ENCODE assay signal across 12 mouse cellular contexts in the genomic region with DNA sequence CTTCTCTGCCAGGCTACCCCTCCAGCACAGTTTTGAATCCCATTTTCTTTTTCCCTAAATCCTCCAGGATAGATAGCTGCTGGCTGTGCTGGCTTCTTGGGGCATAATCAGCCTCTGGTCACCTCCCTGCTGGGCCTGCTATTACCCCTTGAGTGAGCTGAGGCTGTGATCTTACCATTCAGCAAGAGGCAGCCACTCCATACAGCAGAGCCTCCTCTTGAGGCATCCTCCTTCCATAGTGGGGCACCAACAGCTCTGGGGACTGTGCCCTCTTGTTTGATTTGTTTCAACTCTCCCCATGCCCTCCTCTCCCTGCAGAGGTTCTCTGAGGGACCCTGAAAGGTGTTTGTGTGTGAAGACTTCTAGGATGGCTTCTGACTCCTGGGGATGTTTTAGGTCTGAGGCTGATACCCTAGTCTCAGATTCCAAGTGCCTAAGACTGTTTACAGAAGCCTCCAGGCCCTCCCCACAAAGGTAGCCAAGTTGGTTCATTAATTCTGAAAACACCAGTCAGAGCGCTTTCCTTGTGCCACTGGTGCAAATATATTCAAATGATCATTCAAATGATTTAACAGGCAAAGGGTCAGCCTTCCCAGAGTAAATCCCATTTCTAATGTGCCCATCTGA.
DNase-seq lines count a peak whose midpoint lies in the region; ATAC-seq and TF ChIP-seq lines count a peak whose summit lies in the region.
"Had no signal": no experiment of that assay in that cellular context is flagged by ENCODE, and none has a peak within 500 bp of the region (broad histone marks: within the 10 kb centered on the region; RNA-seq: fewer than 3 reads in every experiment).

No protein-coding gene starts in this region.

- H3K27ac ChIP-seq in heart, embryonic 11.5 days (ENCODE audit: low read depth, low read length): peak overlapping the region; percentile 10; the same call in 1 of the 2 replicates
- H3K27ac ChIP-seq in hindbrain, embryonic 16.5 days (ENCODE audit: low read depth, low read length): peak overlapping the region; percentile 62
- peak overlapping the region; percentile 62 for H3K27ac ChIP-seq in olfactory bulb, adult 2 months (ENCODE audit: insufficient read depth, low read depth, low read length)

- no peak for TF ChIP-seq POLR2A in olfactory bulb, adult 2 months (IDR thresholded peaks at IDR 0.05; ENCODE audit: insufficient read depth, low read depth, low read length)

- no peak for DNase-seq in heart, adult 8-10 months (ENCODE audit: low spot score)
- DNase-seq in retina, postnatal 1 day: peak; percentile 32
- no peak for DNase-seq in retina, embryonic 14.5 days (ENCODE audit: low spot score)
- DNase-seq in adrenal gland, postnatal 10 days: no peak
- DNase-seq: cerebellum, adult 8-10 months; gastrocnemius, postnatal 25 days had no signal

- H3K9ac ChIP-seq in heart, embryonic 11.5 days (ENCODE audit: low read depth, low read length): 0 out of 2 replicates have a peak overlapping the region, but pooled peaks have one; percentile 34
- H3K9ac ChIP-seq in hindbrain, embryonic 16.5 days (ENCODE audit: low read depth, low read length): no peak overlapping the region

- 44% methylated on average over 1 of the region's 1 CpGs for WGBS in heart, embryonic 11.5 days (ENCODE audit: insufficient replicate concordance)
- 12% methylated on average over 1 of the region's 1 CpGs for WGBS in hindbrain, embryonic 16.5 days
- 63% methylated on average over 1 of the region's 1 CpGs for WGBS in olfactory bulb, adult 2 months

- no peak for ATAC-seq in heart, embryonic 11.5 days (replicated peaks; ENCODE audit: insufficient number of reproducible peaks, low FRiP score, low TSS enrichment)
- ATAC-seq in hindbrain, embryonic 16.5 days: peak; percentile 54
- no peak for ATAC-seq in cerebellum, adult (ENCODE audit: insufficient number of reproducible peaks, low FRiP score, low TSS enrichment)
- ATAC-seq: inflammation-experienced regulatory T-cells, adult 6 months had no signal

- no peaks in the 10 kb centered on the region for H3K9me3 ChIP-seq in heart, embryonic 11.5 days (replicated peaks; ENCODE audit: control insufficient read depth, low read length)
- H3K9me3 ChIP-seq in hindbrain, embryonic 16.5 days (ENCODE audit: control insufficient read depth, low read length): no peaks in the 10 kb centered on the region

- no peaks in the 10 kb centered on the region for H3K36me3 ChIP-seq in heart, embryonic 11.5 days (ENCODE audit: control insufficient read depth, insufficient read depth, low read length)
- no peaks in the 10 kb centered on the region for H3K36me3 ChIP-seq in hindbrain, embryonic 16.5 days (ENCODE audit: control insufficient read depth, insufficient read depth, low read length)

- no peak overlapping the region for H3K4me3 ChIP-seq in heart, embryonic 11.5 days (ENCODE audit: low read depth, low read length)
- no peak overlapping the region for H3K4me3 ChIP-seq in hindbrain, embryonic 16.5 days (ENCODE audit: low read length)
- no peak overlapping the region for H3K4me3 ChIP-seq in olfactory bulb, adult 2 months (ENCODE audit: insufficient read depth, low read depth, low read length)

- H3K27me3 ChIP-seq in heart, embryonic 11.5 days (ENCODE audit: control insufficient read depth, insufficient read depth, low read length): no peaks in the 10 kb centered on the region; the same call in 1 of the 2 replicates
- no peaks in the 10 kb centered on the region for H3K27me3 ChIP-seq in hindbrain, embryonic 16.5 days (replicated peaks; ENCODE audit: control insufficient read depth, insufficient read depth, low read length)
- H3K27me3 ChIP-seq: Patski had no signal

- peak overlapping the region; percentile 32 for H3K4me2 ChIP-seq in heart, embryonic 11.5 days
- H3K4me2 ChIP-seq in hindbrain, embryonic 16.5 days (ENCODE audit: low read length): peak overlapping the region; percentile 28

- H3K4me1 ChIP-seq in heart, embryonic 11.5 days (ENCODE audit: control insufficient read depth, insufficient read depth, low read length): peaks cover 10% of the 10 kb centered on the region; the same call in 1 of the 2 replicates
- H3K4me1 ChIP-seq in hindbrain, embryonic 16.5 days (ENCODE audit: control insufficient read depth, insufficient read depth, low read depth, low read length): peaks cover 14% of the 10 kb centered on the region
- peaks cover 16% of the 10 kb centered on the region for H3K4me1 ChIP-seq in olfactory bulb, adult 2 months (ENCODE audit: control insufficient read depth, insufficient read depth, low read length)

- TF ChIP-seq CTCF in olfactory bulb, adult 2 months (IDR thresholded peaks at IDR 0.05; ENCODE audit: insufficient read depth, low read depth, low read length): no peak

Comparison
In these comparisons a context has a peak if more than half of its experiments do, and no peak if none do; other contexts are left out.
1. H3K27ac ChIP-seq: peak in every context shown above with its lines; median percentile 62 in hindbrain, embryonic 16.5 days; 62 in olfactory bulb, adult 2 months; 10 in heart, embryonic 11.5 days.